Mouse (Mus musculus): ENCODE measurements around the gene Rnf114.

Gene Rnf114

GRCm38 (mm10) chr2:167474218-167474617, 18.2 kb upstream of the Rnf114 start:
- no peak for DNase-seq (ENCODE audit: low read depth)

DNA sequence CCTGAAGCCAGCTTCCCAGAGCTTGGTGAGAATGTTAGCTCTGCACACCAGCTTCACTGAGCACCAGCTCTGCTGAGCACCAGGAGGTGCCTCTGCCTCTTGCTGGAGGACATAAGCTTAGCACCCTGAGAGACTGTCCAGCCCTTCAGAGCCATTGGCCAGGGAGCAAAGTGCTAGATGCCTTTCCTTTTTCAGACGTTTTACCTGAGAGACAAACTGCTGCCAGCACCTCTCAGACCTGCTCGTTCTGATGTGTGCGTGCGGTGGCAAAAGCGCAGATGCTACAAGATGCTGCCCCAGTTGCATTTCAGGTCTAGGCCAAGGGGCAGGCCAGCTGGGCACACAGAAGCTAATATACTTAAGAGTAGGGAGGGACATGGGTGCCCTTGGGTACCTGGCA, 16.8 kb upstream of the Rnf114 start:
- no peak for DNase-seq (ENCODE audit: low read depth)

GRCm38 (mm10) chr2:167476200-167476688, 16.2 kb upstream of the Rnf114 start:
- DNase-seq (ENCODE audit: low read depth) = no peak

DNA sequence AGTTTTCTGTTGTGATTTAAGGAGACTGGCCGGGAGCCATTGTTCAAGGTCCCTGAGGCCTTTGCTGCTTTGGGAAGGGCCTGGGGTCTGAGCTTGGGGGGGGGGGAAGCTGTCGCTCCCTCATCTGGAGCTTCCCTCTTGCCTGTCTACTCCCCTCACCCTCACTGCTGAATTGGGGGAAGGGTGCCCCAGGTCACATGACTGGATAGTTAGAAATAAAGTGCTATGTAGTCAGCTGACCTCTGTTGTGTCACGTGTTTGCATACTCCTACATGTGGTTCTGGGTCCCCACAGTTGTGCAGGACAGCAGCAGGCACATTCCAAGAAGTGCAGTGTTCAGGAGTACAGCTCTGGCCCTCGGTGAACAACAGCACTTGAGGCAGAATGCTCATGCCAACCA, 15.7 kb upstream of the Rnf114 start:
- DNase-seq (ENCODE audit: low read depth) = no peak

- no peak for DNase-seq (ENCODE audit: low read depth)
Observed at GRCm38 (mm10) chr2:167478128-167478527, 14.3 kb upstream of the Rnf114 start.

DNA sequence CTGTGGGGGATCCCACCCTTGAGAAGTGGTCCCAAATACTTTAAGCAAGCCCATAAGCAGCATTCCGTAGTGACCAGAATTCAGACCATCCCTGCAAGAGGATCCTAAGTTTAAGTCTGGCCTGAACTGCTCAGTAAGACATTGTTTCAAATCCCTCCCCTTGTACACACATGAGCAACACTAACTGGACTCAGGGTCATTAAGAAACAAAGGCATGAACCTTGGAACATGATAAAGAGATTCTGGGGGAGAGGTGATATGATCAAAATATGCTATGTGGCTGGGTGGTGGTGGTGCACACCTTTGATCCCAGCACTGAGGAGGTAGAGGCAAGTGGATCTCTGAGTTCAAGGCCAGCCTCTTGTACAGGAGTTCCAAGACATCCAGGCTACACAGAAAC, 12.9 kb upstream of the Rnf114 start:
- DNase-seq (ENCODE audit: low read depth) = no peak

GRCm38 (mm10) chr2:167482681-167483080, 9.8 kb upstream of the Rnf114 start:
- DNase-seq (ENCODE audit: low read depth) = no peak

- DNase-seq (ENCODE audit: low read depth) = no peak
Observed at GRCm38 (mm10) chr2:167483081-167483826, 9.2 kb upstream of the Rnf114 start.

GRCm38 (mm10) chr2:167483827-167484410, 8.5 kb upstream of the Rnf114 start:
- DNase-seq (ENCODE audit: low read depth) = no peak

DNA sequence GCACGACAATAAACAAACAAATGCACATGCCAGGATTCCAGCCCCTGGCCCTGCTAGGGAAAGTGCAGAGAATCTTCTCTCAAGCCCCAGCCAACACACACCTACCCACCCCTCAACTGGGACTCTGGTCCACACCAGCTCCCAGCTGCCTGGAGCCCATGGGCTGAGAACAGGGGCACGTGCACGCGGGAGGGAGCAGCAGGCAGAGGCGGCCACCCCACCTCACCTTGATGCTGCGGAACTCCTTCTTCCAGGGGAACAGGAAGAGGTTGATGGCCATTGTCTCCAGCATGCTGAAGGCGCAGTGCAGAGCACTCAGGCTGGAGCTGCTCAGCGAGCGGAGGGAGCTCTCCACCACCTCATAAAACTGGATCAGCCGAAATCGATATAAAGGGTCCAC, 7.5 kb upstream of the Rnf114 start:
- no peak for DNase-seq (ENCODE audit: low read depth)

- no peak for DNase-seq (ENCODE audit: low read depth)
Observed at GRCm38 (mm10) chr2:167485501-167486377, 6.7 kb upstream of the Rnf114 start.

DNA sequence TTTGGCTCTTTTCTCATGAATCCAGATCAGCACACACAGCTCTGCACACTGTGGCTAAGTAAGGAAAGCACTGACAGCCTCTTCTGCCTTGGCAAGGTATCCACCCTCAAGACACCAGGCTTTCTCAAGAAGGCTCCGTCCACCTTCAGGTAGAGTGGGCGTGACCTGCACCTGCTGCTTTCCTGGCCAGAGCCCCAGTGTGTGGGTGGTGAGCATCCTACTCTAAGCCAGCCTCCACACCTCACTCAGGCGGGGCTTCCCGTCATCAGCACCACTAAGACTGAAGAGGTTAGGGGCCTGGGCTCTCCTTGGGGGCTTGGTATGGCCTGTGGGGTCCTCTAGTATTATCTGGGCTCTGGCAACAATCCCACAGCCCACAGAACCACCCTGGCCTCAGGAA, 5.9 kb upstream of the Rnf114 start:
- DNase-seq (ENCODE audit: low read depth) = no peak

DNA sequence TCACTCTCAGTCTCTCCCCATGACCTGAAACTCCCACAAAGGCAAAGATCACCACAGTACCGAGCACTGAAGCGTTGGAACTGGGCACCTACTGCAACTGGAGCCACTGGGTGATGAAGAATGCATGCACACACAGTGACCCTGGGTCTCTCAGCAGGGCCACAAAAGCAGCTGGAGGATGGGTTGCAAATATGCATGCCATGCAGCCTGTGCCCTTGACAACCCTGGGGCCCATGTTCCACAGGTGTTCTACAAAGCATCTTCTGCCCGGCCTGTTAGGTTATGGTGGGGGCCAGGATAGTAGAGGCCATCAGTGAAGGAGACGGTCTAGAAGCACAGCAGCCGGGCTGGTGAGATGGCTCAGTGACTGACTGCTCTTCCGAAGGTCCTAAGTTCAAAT, 4.9 kb upstream of the Rnf114 start:
- DNase-seq (ENCODE audit: low read depth) = no peak

DNA sequence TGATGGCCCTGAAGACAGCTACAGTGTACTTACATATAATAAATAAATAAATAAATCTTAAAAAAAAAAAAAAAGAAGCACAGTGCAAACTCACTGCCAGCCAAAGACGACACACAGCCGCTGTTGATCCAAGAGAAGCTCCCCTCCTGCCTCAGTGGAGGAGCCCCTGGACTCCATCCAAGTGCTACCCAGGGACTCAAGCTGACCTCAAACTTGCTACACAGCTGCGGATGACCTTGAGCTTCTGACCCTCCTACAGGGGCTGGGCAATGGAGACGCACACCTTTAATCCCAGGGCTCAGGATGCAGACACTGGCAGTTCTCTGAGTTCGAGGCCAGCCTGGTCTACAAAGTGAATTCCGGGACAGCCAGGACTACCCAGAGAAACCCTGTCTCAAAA, 4.5 kb upstream of the Rnf114 start:
- DNase-seq (ENCODE audit: low read depth) = no peak

GRCm38 (mm10) chr2:167490813-167491525, 1.5 kb upstream of the Rnf114 start:
- DNase-seq (ENCODE audit: low read depth) = no peak

DNA sequence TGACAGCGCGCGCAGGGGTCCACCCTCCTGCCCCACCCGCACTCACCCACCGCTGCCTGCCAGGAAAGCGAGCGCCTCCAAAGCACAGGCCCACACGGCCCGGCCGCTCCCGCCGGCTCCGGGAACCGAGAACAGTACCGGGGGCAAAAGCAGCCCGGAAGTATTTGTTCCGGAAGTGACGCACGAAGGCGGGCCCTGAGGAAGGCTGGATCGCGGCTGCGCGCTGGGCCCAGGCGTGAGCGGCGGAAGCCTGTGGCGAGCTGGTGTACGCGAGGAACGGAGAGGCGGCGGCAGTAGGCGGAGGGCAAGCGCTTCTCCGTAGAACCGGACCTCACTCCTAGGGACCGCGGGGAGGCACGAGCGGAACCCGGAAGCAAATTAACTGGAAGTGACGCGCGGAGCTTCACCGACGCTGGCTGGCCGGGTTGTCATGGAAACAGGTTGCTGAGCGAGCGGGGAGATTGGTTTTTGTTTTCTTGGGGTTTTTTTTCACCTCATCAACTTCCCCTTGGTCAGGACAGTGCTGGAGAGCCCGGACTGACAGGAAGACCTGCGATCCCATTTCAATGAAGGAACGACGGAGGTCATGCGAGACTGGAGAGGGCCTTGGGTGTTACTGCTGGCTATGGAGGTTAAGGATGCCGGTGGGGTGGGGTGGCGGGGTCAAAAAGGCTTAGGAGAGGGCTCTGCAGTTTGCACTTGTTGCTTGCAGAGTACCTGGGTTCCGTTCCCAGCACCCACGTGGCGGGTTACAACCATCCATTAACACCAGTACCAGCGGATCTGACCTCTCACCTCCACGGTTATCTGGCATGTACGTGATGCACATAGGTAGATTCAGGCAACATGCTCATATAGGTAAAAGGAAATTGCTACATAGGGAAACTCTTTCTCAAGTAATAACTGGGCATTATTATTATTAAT, 530 bp downstream of the Rnf114 start, which contains the start of gene Spata2:
Gene Spata2 (minus strand): TSS at position 175 of the 924 bp plus-strand sequence.
- peak; percentile 92 for DNase-seq (ENCODE audit: low read depth)

DNA sequence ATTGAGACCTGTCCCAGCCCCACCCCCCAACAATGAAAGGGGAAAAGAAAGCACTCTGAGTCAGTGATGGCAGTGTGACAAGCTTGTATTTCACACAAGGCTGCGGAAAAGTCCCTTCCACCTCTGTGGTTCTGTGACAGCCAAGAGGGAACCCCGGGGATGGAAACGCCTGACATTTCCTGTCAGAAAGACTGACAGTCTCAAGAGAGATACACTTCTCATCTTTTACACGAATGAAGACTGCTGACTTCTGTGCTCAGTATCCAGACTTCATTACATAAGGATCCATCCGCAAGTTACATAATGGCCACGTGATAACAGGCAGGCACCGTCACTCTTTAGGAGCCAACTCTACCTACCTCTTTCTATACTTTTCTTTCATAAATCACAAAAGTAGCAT, 4.0 kb downstream of the Rnf114 start:
- DNase-seq (ENCODE audit: low read depth) = no peak

- peak; percentile 69 for DNase-seq (ENCODE audit: low read depth)
Observed at GRCm38 (mm10) chr2:167497272-167497671, 4.8 kb downstream of the Rnf114 start.

- no peak for DNase-seq (ENCODE audit: low read depth)
Observed at GRCm38 (mm10) chr2:167502554-167503252, 10.3 kb downstream of the Rnf114 start.

GRCm38 (mm10) chr2:167503253-167503895, 10.9 kb downstream of the Rnf114 start:
- peak; percentile 79 for DNase-seq (ENCODE audit: low read depth)

All from 416B (cell line).